Mouse (Mus musculus) small intestine, adult 2 months (tissue): ENCODE results near the gene Gnai2. TPM values are rescaled to one million over a fixed set of nuclear protein-coding genes. Genes with fewer than 3 reads are reported as not detected.

Experiments used
- H3K27ac ChIP-seq: fragments of 200-500 bp; 2 replicates; pipeline ENCODE4 v1.5.1; 2012; ENCODE audit warnings: low read depth, low read length, control low read depth, inconsistent platforms; ENCODE audit not compliant: insufficient read depth
- H3K27me3 ChIP-seq: fragments of 200-500 bp; 2 replicates; pipeline ENCODE4 v1.6.1; 2012; ENCODE audit warnings: mild to moderate bottlenecking, moderate library complexity, low read length, inconsistent platforms; ENCODE audit not compliant: control insufficient read depth, insufficient read depth
- H3K36me3 ChIP-seq: fragments of 200-500 bp; 2 replicates; pipeline ENCODE4 v1.6.1; 2012; ENCODE audit warnings: mild to moderate bottlenecking, low read length, control low read depth, inconsistent platforms; ENCODE audit not compliant: control insufficient read depth, insufficient read depth
- H3K4me1 ChIP-seq: fragments of 200-500 bp; 2 replicates; pipeline ENCODE4 v1.6.1; 2012; ENCODE audit warnings: low read length, inconsistent platforms, mixed read lengths; ENCODE audit not compliant: control insufficient read depth, insufficient read depth, insufficient read length
- H3K4me3 ChIP-seq: fragments of 200-500 bp; 2 replicates; pipeline ENCODE4 v1.5.1; 2012; ENCODE audit warnings: low read depth, mild to moderate bottlenecking, control low read depth, inconsistent platforms, low read length, moderate library complexity
- CTCF ChIP-seq: fragments of 200-500 bp; IDR thresholded peaks from 2 replicates; pipeline ENCODE4 v1.5.1; 2012; ENCODE audit warnings: low read depth, mild to moderate bottlenecking, control low read depth, inconsistent platforms, low read length, moderate library complexity, mixed read lengths; ENCODE audit not compliant: insufficient replicate concordance, insufficient read length; ENCODE audit errors: extremely low read depth
- POLR2A ChIP-seq: fragments of 200-500 bp; IDR thresholded peaks from 2 replicates; pipeline ENCODE4 v1.6.1; 2012; ENCODE audit warnings: low read depth, mild to moderate bottlenecking, control low read depth, inconsistent platforms, low read length, moderate library complexity
- WGBS: fragments of 180-500 bp; shearing (Covaris S2); methylation state at CpG from one replicate; pipeline ENCODE4 v1.1.7; 2018; 5-methylcytosine and 5-hydroxymethylcytosine counted together
- polyA plus RNA-seq: library from polyadenylated mRNA; depleted of rRNA; stranded (reverse); fragments of >200 nt; gene quantifications from 2 replicates; pipeline ENCODE4 v1.2.3, GENCODE M21; 2012

The Gnai2 gene
- polyA plus RNA-seq, 1 experiment = 501 TPM

DNA sequence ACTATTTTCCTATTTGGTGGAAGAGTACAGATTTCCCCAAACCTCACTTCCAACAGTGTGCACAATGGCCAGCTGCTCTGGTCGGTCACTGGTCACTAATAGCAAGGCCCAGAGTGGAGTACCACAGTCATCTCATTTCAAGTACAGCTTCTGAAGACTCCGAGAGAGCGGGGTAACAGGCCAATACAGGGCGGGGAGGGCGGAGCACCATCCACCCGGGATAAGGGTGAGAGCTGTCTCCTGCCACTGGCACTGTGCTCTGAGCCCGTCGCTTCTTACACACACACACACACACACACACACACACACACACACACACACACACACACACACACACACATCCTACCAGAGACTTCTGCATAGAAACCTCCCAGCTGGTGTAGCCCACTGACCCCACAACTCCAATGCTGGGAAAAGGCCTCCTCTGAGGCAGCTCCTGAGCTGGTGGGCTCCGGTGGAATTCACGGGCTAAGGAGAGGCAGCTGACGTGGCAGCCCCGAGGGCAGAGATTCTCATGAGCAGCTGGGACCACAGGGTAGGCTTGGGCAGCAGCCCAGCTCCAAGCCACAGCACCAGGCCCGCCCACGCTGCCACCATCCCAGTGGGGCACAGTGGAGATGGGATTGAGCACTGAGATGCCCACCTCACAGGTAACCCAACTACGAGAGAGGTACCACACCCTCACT lies 8.9 kb downstream of the Gnai2 start:
- H3K36me3 ChIP-seq = peaks cover 4% of the 10 kb centered on the region
- 0 out of 2 replicates have a peak overlapping the region, but pooled peaks have one; percentile 1 for H3K4me3 ChIP-seq
- no peak overlapping the region for H3K27ac ChIP-seq
- no peaks in the 10 kb centered on the region for H3K27me3 ChIP-seq
- WGBS = 58% methylated on average over 15 of the region's 15 CpGs
- TF ChIP-seq POLR2A = no peak
- no peak for TF ChIP-seq CTCF
- peaks cover 51% of the 10 kb centered on the region for H3K4me1 ChIP-seq

DNA sequence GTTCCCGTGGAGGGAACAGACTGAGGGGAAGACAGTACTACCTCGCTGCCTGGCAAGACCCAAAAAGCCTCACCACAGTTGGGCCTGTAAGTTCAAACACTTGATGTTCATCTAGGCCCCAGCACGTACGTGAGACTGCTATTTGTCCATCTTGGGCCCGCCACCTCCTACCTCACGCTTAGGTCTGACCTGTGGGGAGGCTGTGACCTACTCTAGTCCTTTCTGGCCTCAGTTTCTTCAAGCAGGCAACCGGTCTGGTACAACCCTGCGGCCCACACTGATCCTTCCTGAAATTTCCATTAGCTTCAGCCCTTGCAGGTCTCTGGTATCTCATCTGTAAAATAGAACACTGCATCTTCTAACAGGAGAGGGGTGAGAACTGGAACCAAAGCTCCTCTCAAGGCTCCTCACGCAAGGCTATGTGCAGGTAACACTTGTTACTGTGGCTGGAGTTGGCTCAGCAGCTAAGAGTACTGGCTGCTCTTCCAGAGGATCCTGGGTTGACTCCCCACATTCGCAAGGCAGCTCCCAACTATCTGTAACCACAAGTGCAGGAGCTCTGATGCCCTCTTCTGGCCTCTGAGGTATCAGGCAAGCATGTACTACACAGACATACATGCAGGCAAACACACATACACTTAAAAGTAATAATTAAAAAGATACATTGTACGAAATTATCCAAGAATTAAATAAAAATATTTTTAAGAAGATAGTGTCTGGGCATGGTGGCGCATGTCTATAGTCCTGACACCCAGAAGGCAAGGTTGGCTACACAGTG lies 9.6 kb downstream of the Gnai2 start:
- H3K4me3 ChIP-seq = no peak overlapping the region
- H3K36me3 ChIP-seq = peaks cover 4% of the 10 kb centered on the region
- TF ChIP-seq POLR2A = no peak
- TF ChIP-seq CTCF = no peak
- H3K27ac ChIP-seq = peak overlapping the region; percentile 54
- WGBS = 90% methylated on average over 12 of the region's 12 CpGs
- no peaks in the 10 kb centered on the region for H3K27me3 ChIP-seq
- peaks cover 52% of the 10 kb centered on the region for H3K4me1 ChIP-seq

DNA sequence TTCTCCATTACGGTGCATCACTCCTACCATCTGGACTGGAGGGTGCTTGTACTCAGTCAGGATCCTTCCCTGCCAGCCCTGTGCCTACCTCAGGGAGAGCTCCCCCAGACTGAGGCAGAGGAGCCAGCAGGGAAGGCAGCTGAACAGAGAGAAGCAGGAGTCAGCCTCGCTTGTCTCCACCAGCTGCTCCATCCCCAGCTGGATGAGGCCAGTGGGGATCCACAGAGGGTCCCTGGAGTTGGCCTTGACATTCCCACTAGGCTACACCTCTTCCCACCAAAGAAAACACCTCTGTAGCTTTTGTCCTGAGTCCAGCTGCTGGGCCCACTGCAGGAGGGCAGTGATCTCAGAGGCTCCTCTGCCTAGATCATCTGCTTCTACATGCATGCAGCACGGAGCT lies 10.2 kb downstream of the Gnai2 start:
- peaks cover 53% of the 10 kb centered on the region for H3K4me1 ChIP-seq
- 74% methylated on average over 3 of the region's 3 CpGs for WGBS
- peaks cover 9% of the 10 kb centered on the region for H3K36me3 ChIP-seq
- H3K27ac ChIP-seq = peak overlapping the region; percentile 54
- H3K4me3 ChIP-seq = no peak overlapping the region
- TF ChIP-seq POLR2A (no peak), CTCF (no peak)
- H3K27me3 ChIP-seq = no peaks in the 10 kb centered on the region

DNA sequence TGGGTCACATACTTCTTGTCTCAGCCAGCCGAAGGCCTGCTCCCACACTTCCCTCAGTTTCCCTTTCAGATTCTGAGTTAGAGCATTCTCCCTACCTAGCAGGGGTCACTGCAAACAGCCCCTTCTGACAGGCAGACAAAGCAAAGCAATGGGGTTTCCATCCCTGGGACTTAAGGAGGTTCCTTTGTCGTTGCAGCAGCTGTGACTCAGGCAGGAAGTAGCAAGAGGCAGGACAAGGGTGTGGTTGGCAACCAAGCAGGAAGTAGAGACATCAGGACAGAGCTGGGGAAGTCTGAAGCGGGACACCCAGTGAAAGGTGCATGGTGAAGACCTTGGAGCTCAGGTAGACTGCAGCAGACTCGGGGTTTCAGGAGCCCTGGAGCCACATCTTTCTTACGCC lies 10.6 kb downstream of the Gnai2 start:
- TF ChIP-seq CTCF (no peak), POLR2A (no peak)
- Histone ChIP-seq H3K36me3 (peaks cover 13% of the 10 kb centered on the region), H3K4me1 (peaks cover 54% of the 10 kb centered on the region), H3K27ac (peak overlapping the region; percentile 69), H3K4me3 (no peak overlapping the region), H3K27me3 (no peaks in the 10 kb centered on the region)
- WGBS = 38% methylated on average over 5 of the region's 5 CpGs

DNA sequence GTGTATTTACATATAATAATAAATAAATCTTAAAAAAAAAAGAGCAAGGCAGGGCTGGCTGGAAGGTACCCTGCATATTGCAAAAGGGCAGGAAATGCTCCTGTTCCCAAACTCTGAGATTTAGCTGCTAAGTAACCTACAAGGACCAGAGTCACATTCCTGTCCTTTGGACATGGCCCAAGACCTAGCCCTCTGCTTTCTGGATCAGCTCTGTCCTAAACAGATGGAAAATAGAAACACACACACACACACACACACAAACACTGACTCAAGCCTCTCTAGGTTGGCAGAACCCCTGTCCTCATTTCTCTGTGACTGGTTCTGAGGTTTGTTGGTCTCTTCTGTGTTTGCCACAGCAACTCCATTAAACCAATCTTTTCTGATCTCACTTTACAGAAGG lies 14.2 kb downstream of the Gnai2 start:
- H3K4me1 ChIP-seq = peaks cover 41% of the 10 kb centered on the region
- H3K36me3 ChIP-seq = peaks cover 41% of the 10 kb centered on the region
- no peak for TF ChIP-seq POLR2A
- no peak for TF ChIP-seq CTCF
- peak overlapping the region; percentile 36 for H3K27ac ChIP-seq
- H3K27me3 ChIP-seq = no peaks in the 10 kb centered on the region
- no peak overlapping the region for H3K4me3 ChIP-seq

DNA sequence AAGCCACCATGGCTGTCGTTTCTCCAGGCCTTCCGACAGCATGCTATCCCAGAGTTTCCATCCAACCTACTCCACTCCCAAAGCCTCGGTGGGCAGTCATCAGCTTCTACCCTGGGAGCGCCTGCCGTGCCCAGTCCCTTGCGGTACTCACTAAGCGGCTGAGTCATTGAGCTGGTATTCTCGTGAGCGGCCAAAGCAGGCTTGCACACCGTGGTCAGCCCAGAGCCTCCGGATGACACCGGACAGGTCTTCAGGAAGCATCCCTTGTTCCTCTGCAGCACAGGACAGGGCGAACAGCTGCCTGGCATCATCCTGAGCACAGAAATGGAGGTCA lies 15.7 kb downstream of the Gnai2 start:
- 40% methylated on average over 13 of the region's 13 CpGs for WGBS

DNA sequence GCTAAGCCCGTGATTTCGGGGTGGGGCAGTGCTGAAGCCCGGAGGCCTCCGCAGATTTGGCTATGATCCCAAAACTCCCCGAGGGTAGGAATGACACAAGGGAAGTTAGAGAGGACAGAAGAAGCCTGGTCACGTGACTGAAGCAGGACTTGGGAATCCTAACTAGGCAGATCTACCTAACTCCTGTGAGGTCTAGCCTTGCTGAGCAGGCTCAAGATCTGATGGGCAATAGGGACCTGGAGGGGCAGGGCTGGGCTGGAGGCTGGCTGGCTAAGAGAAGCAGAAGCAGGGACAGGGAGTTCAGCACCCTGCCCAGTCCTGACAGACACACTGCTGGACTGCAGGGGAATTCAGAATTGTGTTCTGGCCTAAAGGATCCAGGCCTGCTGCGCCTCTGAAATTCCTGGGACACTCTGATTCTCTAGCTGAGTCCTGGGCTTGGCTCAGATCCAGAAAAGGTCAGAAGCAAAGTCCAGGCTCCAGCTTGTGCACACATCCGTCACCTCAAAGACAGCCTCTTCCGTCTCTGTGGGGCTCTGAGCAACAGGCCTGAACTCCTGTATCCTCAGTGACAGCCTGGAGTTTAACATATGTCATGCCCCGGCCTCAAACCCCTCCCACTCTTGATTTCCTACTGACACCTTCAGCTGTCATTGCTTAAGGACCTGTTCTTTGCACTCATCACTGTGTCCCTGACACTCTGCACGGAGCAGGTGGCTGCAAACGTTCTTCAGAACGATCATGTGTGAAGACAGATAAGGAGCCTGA lies 16.2 kb downstream of the Gnai2 start:
- peaks cover 56% of the 10 kb centered on the region for H3K36me3 ChIP-seq
- WGBS = 15% methylated on average over 13 of the region's 13 CpGs

More for the DNA sequence above, 15.7 kb downstream of the Gnai2 start:
- Histone ChIP-seq H3K27ac (peak overlapping the region; percentile 90), H3K4me1 (peaks cover 33% of the 10 kb centered on the region), H3K27me3 (no peaks in the 10 kb centered on the region), H3K4me3 (no peak overlapping the region), H3K36me3 (peaks cover 52% of the 10 kb centered on the region)
- TF ChIP-seq POLR2A (no peak), CTCF (no peak)

More for the DNA sequence above, 16.2 kb downstream of the Gnai2 start:
- peaks cover 28% of the 10 kb centered on the region for H3K4me1 ChIP-seq
- no peak overlapping the region for H3K4me3 ChIP-seq
- H3K27me3 ChIP-seq = no peaks in the 10 kb centered on the region
- TF ChIP-seq POLR2A = no peak
- no peak for TF ChIP-seq CTCF
- peak overlapping the region; percentile 90 for H3K27ac ChIP-seq
